ENCODE assay signal across 8 mouse cellular contexts in the genomic region with DNA sequence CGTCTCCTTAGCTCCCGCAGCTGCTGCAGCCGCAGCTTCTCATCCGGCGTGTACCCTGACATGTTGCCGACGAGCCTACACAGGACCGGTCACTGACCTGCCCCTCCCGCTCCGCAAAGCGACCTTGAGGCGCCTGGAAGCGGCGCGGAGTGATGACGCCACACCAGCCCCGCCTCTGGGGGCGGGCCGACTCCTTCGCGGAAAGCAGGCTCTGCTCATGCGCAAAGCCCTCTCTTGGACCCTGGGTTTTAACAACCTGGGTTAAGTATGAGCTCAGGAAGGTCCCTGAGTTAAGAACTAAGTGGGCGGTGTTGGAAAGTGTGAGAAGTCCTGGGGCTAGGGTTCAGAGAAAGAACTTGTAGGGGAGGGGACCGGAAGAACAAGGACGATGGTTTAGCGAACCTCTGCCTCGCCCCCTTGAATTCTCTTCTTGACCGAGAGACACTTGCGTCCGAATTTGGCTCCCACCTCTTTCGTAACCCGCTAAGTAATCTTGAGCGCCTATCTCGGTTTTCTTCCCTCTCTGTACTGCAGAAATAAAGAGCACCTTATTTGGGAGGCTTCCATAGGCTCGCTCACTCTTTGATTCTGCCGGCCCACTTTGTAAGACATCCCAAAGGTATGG. TPM values are rescaled to one million over a fixed set of nuclear protein-coding genes. Genes with fewer than 3 reads are reported as not detected.
A peak's percentile ranks its signal among the peaks of the same experiment; 100 is the strongest.
DNase-seq lines count a peak whose midpoint lies in the region; ATAC-seq lines count a peak whose summit lies in the region.

Gene Ndufb6 (minus strand): TSS at position 146 of the 625 bp plus-strand sequence.

- ATAC-seq in hindbrain, embryonic 12.5 days (ENCODE audit: low FRiP score), result peak; percentile 97

- peak within 1 kb of the TSS; percentile 98 for H3K4me2 ChIP-seq in hindbrain, embryonic 12.5 days (replicated peaks)

- no peaks in the 10 kb centered on the region for H3K27me3 ChIP-seq in hindbrain, embryonic 12.5 days

- under 1% methylated on average over 36 of the region's 36 CpGs for WGBS in hindbrain, embryonic 12.5 days

- H3K9ac ChIP-seq in hindbrain, embryonic 12.5 days, result peak within 1 kb of the TSS; percentile 82

- H3K4me1 ChIP-seq in hindbrain, embryonic 12.5 days, result peaks cover 14% of the 10 kb centered on the region

- peaks cover 18% of the 10 kb centered on the region; the same call in 1 of the 2 replicates for H3K36me3 ChIP-seq in hindbrain, embryonic 12.5 days

- H3K9me3 ChIP-seq in hindbrain, embryonic 12.5 days (replicated peaks), result no peaks in the 10 kb centered on the region

- H3K4me3 ChIP-seq in hindbrain, embryonic 12.5 days, result peak within 1 kb of the TSS; percentile 93

- H3K27ac ChIP-seq in hindbrain, embryonic 12.5 days, result peak within 1 kb of the TSS; percentile 62; the same call in 1 of the 2 replicates

- peak; percentile 96 for DNase-seq in Muller cell, postnatal 12 days (ENCODE audit: inconsistent ontology term)
- DNase-seq in cerebellum, adult 9-11 months, result peak; percentile 94
- DNase-seq in frontal cortex, postnatal 10 days (ENCODE audit: low spot score in 2 of 2), result peak; percentile 82 to 92
- DNase-seq in layer of hippocampus, postnatal 14 days (ENCODE audit: low spot score in 2 of 2), result peak; percentile 90 to 93
- peak; percentile 98 for DNase-seq in lung, postnatal 14 days
- DNase-seq in retina, adult 2 months (ENCODE audit: low read depth, low spot score), result peak; percentile 93
- DNase-seq in thymus, postnatal 36 days, result peak; percentile 91 to 93

RNA-seq across cellular contexts. Expression of gene Ndufb6, which starts in this region (rescaled TPM):
- polyA plus RNA-seq in hindbrain, embryonic 12.5 days (2016; fragmentation: Nextera tagmentation; extraction: Ambion mirVana), result 235 and 265 TPM in 2 replicates
- total RNA-seq in layer of hippocampus, postnatal 14 days (2021), result 100 to 1,000 TPM; 213 to 214 TPM

Comparison
In these comparisons a context has a peak if more than half of its experiments do, and no peak if none do; other contexts are left out.
1. Peak in every context shown above with its lines: DNase-seq, ATAC-seq, H3K4me3 ChIP-seq and H3K27ac ChIP-seq.